Mouse (Mus musculus) MEL (cell line): ENCODE data around the gene Psmc5. TPM values are rescaled to one million over a fixed set of nuclear protein-coding genes. Genes with fewer than 3 reads are reported as not detected.

Experiments
- DNase-seq: peaks from one replicate; pipeline ENCODE4 v3.0.0; 2011; ENCODE audit warnings: low read depth, low spot score
- H3K27ac ChIP-seq: 2 replicates; pipeline ENCODE4 v1.5.1; 2012; ENCODE audit warnings: low read depth, mild to moderate bottlenecking, control low read depth, low read length, moderate library complexity; ENCODE audit not compliant: control insufficient read depth
- H3K27me3 ChIP-seq, 2 experiments: fragments of 150-350 bp in 1 of 2; sonication (generic) in 1 of 2; 2 replicates each; pipeline ENCODE4 v1.6.1; 2012; ENCODE audit warnings: low read length in 2 of 2, mild to moderate bottlenecking in 2 of 2, improper control_type of control experiment in 1 of 2, moderate library complexity in 1 of 2; ENCODE audit not compliant: insufficient read depth in 2 of 2, control insufficient read depth in 1 of 2
- H3K36me3 ChIP-seq, 2 experiments: 2 replicates each; pipeline ENCODE4 v1.6.1; 2012 to 2014; ENCODE audit warnings: low read length in 2 of 2, improper control_type of control experiment in 1 of 2, inconsistent platforms in 1 of 2, mild to moderate bottlenecking in 1 of 2; ENCODE audit not compliant: insufficient read depth in 2 of 2, control insufficient read depth in 1 of 2
- H3K4me1 ChIP-seq, 2 experiments: fragments of 150-350 bp in 1 of 2; sonication (generic) in 1 of 2; 2 replicates each; pipeline ENCODE4 v1.6.1; 2012; ENCODE audit warnings: low read length in 2 of 2, improper control_type of control experiment in 1 of 2, mild to moderate bottlenecking in 1 of 2; ENCODE audit not compliant: insufficient read depth in 2 of 2, control insufficient read depth in 1 of 2
- H3K4me3 ChIP-seq, 2 experiments: fragments of 150-350 bp in 1 of 2; sonication (generic) in 1 of 2; 2 replicates each; pipeline ENCODE4 v1.5.1; 2012; ENCODE audit warnings: low read depth in 2 of 2, low read length in 2 of 2, mild to moderate bottlenecking in 2 of 2, moderate library complexity in 2 of 2, control low read depth in 1 of 2, improper control_type of control experiment in 1 of 2; ENCODE audit not compliant: control insufficient read depth in 1 of 2, insufficient read depth in 1 of 2
- H3K79me2 ChIP-seq: 2 replicates; pipeline ENCODE4 v1.6.1; 2012; ENCODE audit warnings: mild to moderate bottlenecking, low read length, moderate library complexity; ENCODE audit not compliant: control insufficient read depth, poor library complexity, insufficient read depth
- H3K9ac ChIP-seq: 2 replicates; pipeline ENCODE4 v1.6.1; 2012; ENCODE audit warnings: low read depth, mild to moderate bottlenecking, control low read depth, low read length, moderate library complexity; ENCODE audit not compliant: control insufficient read depth, poor library complexity, severe bottlenecking
- H3K9me3 ChIP-seq: fragments of 150-350 bp; sonication (generic); replicated peaks from 2 replicates; pipeline ENCODE4 v1.6.1; 2012; ENCODE audit warnings: mild to moderate bottlenecking, low read length, improper control_type of control experiment, moderate library complexity; ENCODE audit not compliant: insufficient read depth
- BHLHE40 ChIP-seq: IDR thresholded peaks from 2 replicates; pipeline ENCODE4 v1.6.1; 2012; ENCODE audit warnings: low read depth, mild to moderate bottlenecking, inconsistent platforms, low read length, improper control_type of control experiment, borderline replicate concordance
- CTCF ChIP-seq, 3 experiments: IDR thresholded peaks in 2 of 3; conservative IDR thresholded peaks in 1 of 3; 2 replicates each; pipeline ENCODE4 v1.5.1; 2011 to 2012; ENCODE audit warnings: low read length in 3 of 3, low read depth in 2 of 3, mild to moderate bottlenecking in 2 of 3, improper control_type of control experiment in 1 of 3, inconsistent platforms in 1 of 3, mixed read lengths in 1 of 3, moderate library complexity in 1 of 3; ENCODE audit not compliant: control insufficient read depth in 1 of 3, insufficient read depth in 1 of 3, poor library complexity in 1 of 3, severe bottlenecking in 1 of 3
- ELF1 ChIP-seq: IDR thresholded peaks from 2 replicates; pipeline ENCODE4 v1.6.1; 2014; ENCODE audit warnings: low read depth, mild to moderate bottlenecking, inconsistent platforms, low read length, improper control_type of control experiment, moderate library complexity
- EP300 ChIP-seq, 2 experiments: IDR thresholded peaks; 2 replicates each; pipeline ENCODE4 v1.6.1; 2011; ENCODE audit warnings: improper control_type of control experiment in 2 of 2, low read length in 2 of 2, low read depth in 1 of 2, mild to moderate bottlenecking in 1 of 2
- ETS1 ChIP-seq: IDR thresholded peaks from 2 replicates; pipeline ENCODE4 v1.6.1; 2012; ENCODE audit warnings: low read depth, mild to moderate bottlenecking, inconsistent platforms, low read length, improper control_type of control experiment, moderate library complexity
- GABPA ChIP-seq: IDR thresholded peaks from 2 replicates; pipeline ENCODE4 v1.6.1; 2012; ENCODE audit warnings: low read depth, mild to moderate bottlenecking, inconsistent platforms, low read length, improper control_type of control experiment, moderate library complexity
- MAFK ChIP-seq: IDR thresholded peaks from 2 replicates; pipeline ENCODE4 v1.6.1; 2011; ENCODE audit warnings: low read depth, mild to moderate bottlenecking, low read length, improper control_type of control experiment, borderline replicate concordance
- MAZ ChIP-seq: IDR thresholded peaks from 2 replicates; pipeline ENCODE4 v1.6.1; 2012; ENCODE audit warnings: low read depth, mild to moderate bottlenecking, inconsistent platforms, low read length, improper control_type of control experiment
- MEF2A ChIP-seq: IDR thresholded peaks from 2 replicates; pipeline ENCODE4 v1.6.1; 2014; ENCODE audit warnings: low read depth, mild to moderate bottlenecking, inconsistent platforms, low read length, improper control_type of control experiment; ENCODE audit not compliant: poor library complexity, insufficient replicate concordance, severe bottlenecking; ENCODE audit errors: extremely low read depth
- MXI1 ChIP-seq: IDR thresholded peaks from 2 replicates; pipeline ENCODE4 v1.6.1; 2011; ENCODE audit warnings: mild to moderate bottlenecking, low read depth, low read length, improper control_type of control experiment
- MYC ChIP-seq: IDR thresholded peaks from 2 replicates; pipeline ENCODE4 v1.6.1; 2011; ENCODE audit warnings: low read depth, mild to moderate bottlenecking, low read length, improper control_type of control experiment, moderate library complexity
- NELFE ChIP-seq: IDR thresholded peaks from 2 replicates; pipeline ENCODE4 v1.6.1; 2011; ENCODE audit warnings: low read depth, low read length, improper control_type of control experiment
- NRF1 ChIP-seq: IDR thresholded peaks from 2 replicates; pipeline ENCODE4 v1.6.1; 2014; ENCODE audit warnings: low read depth, mild to moderate bottlenecking, inconsistent platforms, low read length, improper control_type of control experiment, moderate library complexity; ENCODE audit not compliant: poor library complexity, insufficient read depth, severe bottlenecking
- POLR2AphosphoS2 ChIP-seq: IDR thresholded peaks from 2 replicates; pipeline ENCODE4 v1.6.1; 2011; ENCODE audit warnings: low read length, improper control_type of control experiment
- RAD21 ChIP-seq: IDR thresholded peaks from 2 replicates; pipeline ENCODE4 v1.6.1; 2011; ENCODE audit warnings: mild to moderate bottlenecking, low read depth, low read length, improper control_type of control experiment
- SMC3 ChIP-seq: IDR thresholded peaks from 2 replicates; pipeline ENCODE4 v1.6.1; 2011; ENCODE audit warnings: low read depth, low read length, improper control_type of control experiment
- TBP ChIP-seq: IDR thresholded peaks from 2 replicates; pipeline ENCODE4 v1.8.0; 2011; ENCODE audit warnings: low read depth, low read length, improper control_type of control experiment
- UBTF ChIP-seq: IDR thresholded peaks from 2 replicates; pipeline ENCODE4 v1.6.1; 2012; ENCODE audit warnings: low read depth, mild to moderate bottlenecking, inconsistent platforms, low read length, improper control_type of control experiment, moderate library complexity, borderline replicate concordance; ENCODE audit not compliant: insufficient read depth
- ZKSCAN1 ChIP-seq: IDR thresholded peaks from 2 replicates; pipeline ENCODE4 v1.6.1; 2012; ENCODE audit warnings: low read depth, mild to moderate bottlenecking, inconsistent platforms, low read length, improper control_type of control experiment, moderate library complexity
- ZNF384 ChIP-seq: IDR thresholded peaks from 2 replicates; pipeline ENCODE4 v1.6.1; 2012; ENCODE audit warnings: low read depth, mild to moderate bottlenecking, inconsistent platforms, low read length, improper control_type of control experiment
- polyA plus RNA-seq, 2 experiments: library from polyadenylated mRNA; stranded (reverse) in 1 of 2; unstranded in 1 of 2; fragments of >175 nt in 1 of 2; fragments of >200 nt in 1 of 2; gene quantifications; 2 replicates each; pipeline versions ENCODE4 v1.2.1 to v1.2.4; 2012; ENCODE audit warnings: low replicate concordance in 2 of 2, low read depth in 1 of 2; ENCODE audit not compliant: insufficient read length in 2 of 2, insufficient read depth in 1 of 2, missing spikeins in 1 of 2
- total RNA-seq: library from RNA; depleted of rRNA; stranded (reverse); fragments of 300-350 nt; gene quantifications from 2 replicates; pipeline ENCODE4 v1.2.3, GENCODE M21; 2012

The Psmc5 gene
- total and polyA plus RNA-seq, 3 experiments = 112 to 426 (median 290) TPM

GRCm38 (mm10) chr11:106286987-106287386 is 31.0 kb downstream of the Psmc5 start:
- H3K9ac ChIP-seq = no peak overlapping the region
- H3K79me2 ChIP-seq = no peaks in the 10 kb centered on the region
- no peaks in the 10 kb centered on the region for H3K4me1 ChIP-seq
- H3K4me3 ChIP-seq = no peak overlapping the region
- no peak for TF ChIP-seq RAD21
- TF ChIP-seq MAFK = no peak
- no peak for TF ChIP-seq NELFE
- no peak for TF ChIP-seq MAZ
- no peak overlapping the region for H3K27ac ChIP-seq
- DNase-seq = no peak
- no peaks in the 10 kb centered on the region for H3K27me3 ChIP-seq
- H3K9me3 ChIP-seq = no peaks in the 10 kb centered on the region
- H3K36me3 ChIP-seq = no peaks in the 10 kb centered on the region

- H3K9me3 ChIP-seq = no peaks in the 10 kb centered on the region
- no peak for DNase-seq
Observed at GRCm38 (mm10) chr11:106289369-106289768, 33.4 kb downstream of the Psmc5 start.

GRCm38 (mm10) chr11:106290376-106290775 is 34.4 kb downstream of the Psmc5 start:
- DNase-seq = no peak
- Histone ChIP-seq H3K27ac (no peak overlapping the region), H3K27me3 (no peaks in the 10 kb centered on the region), H3K36me3 (no peaks in the 10 kb centered on the region)
- no peak for TF ChIP-seq TBP
- TF ChIP-seq, all 39 proteins: peak for 0
- Histone ChIP-seq H3K9me3 (no peaks in the 10 kb centered on the region), H3K4me3 (no peak overlapping the region), H3K79me2 (no peaks in the 10 kb centered on the region), H3K9ac (no peak overlapping the region), H3K4me1 (no peaks in the 10 kb centered on the region)

More at GRCm38 (mm10) chr11:106289369-106289768, 33.4 kb downstream of the Psmc5 start:
- Histone ChIP-seq H3K27me3 (no peaks in the 10 kb centered on the region), H3K36me3 (no peaks in the 10 kb centered on the region), H3K4me3 (no peak overlapping the region), H3K79me2 (no peaks in the 10 kb centered on the region), H3K27ac (no peak overlapping the region), H3K9ac (no peak overlapping the region), H3K4me1 (no peaks in the 10 kb centered on the region)
- TF ChIP-seq RAD21 (peak; percentile 2; the same call in 1 of the 2 replicates), POLR2AphosphoS2 (no peak), CTCF (IDR thresholded peaks at IDR 0.05 in 2 of 3, conservative IDR thresholded peaks at IDR 0.05 in 1 of 3; ENCODE audit: control insufficient read depth in 1 of 3, insufficient read depth in 1 of 3, low read depth in 2 of 3, low read length in 3 of 3, poor library complexity in 1 of 3, severe bottlenecking in 1 of 3) (peak in 2 of 3 experiments; percentile 12 to 44; a peak in 3 of 6 replicates), ELF1 (no peak), EP300 (IDR thresholded peaks at IDR 0.05; ENCODE audit: low read depth in 1 of 2, low read length in 2 of 2) (no peak), ETS1 (no peak), MXI1 (no peak), SMC3 (peak; percentile 29), MYC (no peak), UBTF (no peak), MAFK (no peak), ZKSCAN1 (no peak), BHLHE40 (no peak), GABPA (no peak), MEF2A (no peak), ZNF384 (no peak), NRF1 (no peak)
